Mouse (Mus musculus) hindbrain, embryonic 15.5 days (tissue): ENCODE data around the gene Colgalt2. TPM values are rescaled to one million over a fixed set of nuclear protein-coding genes. Genes with fewer than 3 reads are reported as not detected.

Experiments used
- ATAC-seq: fragments of 200-750 bp; cut with Nextera tagmentation; 2 replicates; pipeline ENCODE4 v1.8.0; 2017; ENCODE audit warnings: low read depth, moderate number of reproducible peaks, moderate TSS enrichment; ENCODE audit not compliant: low FRiP score
- H3K27ac ChIP-seq: fragments of 300-500 bp; sonication (generic); replicated peaks from 2 replicates; pipeline ENCODE4 v1.5.1; 2015; ENCODE audit warnings: mild to moderate bottlenecking, inconsistent platforms
- H3K27me3 ChIP-seq: fragments of 300-500 bp; sonication (generic); 2 replicates; pipeline ENCODE4 v1.6.1; 2015; ENCODE audit warnings: control low read depth, inconsistent platforms
- H3K36me3 ChIP-seq: fragments of 300-500 bp; sonication (generic); 2 replicates; pipeline ENCODE4 v1.6.1; 2015; ENCODE audit warnings: control low read depth, inconsistent platforms
- H3K4me1 ChIP-seq: fragments of 300-500 bp; sonication (generic); replicated peaks from 2 replicates; pipeline ENCODE4 v1.6.1; 2015; ENCODE audit warnings: control low read depth, inconsistent platforms
- H3K4me2 ChIP-seq: fragments of 300-500 bp; sonication (generic); 2 replicates; pipeline ENCODE4 v1.6.1; 2015; ENCODE audit warnings: moderate library complexity, mild to moderate bottlenecking, inconsistent platforms
- H3K4me3 ChIP-seq: fragments of 300-500 bp; sonication (generic); 2 replicates; pipeline ENCODE4 v1.5.1; 2015; ENCODE audit warnings: mild to moderate bottlenecking, inconsistent platforms
- H3K9ac ChIP-seq: fragments of 300-500 bp; sonication (generic); 2 replicates; pipeline ENCODE4 v1.6.1; 2015; ENCODE audit warnings: inconsistent platforms
- H3K9me3 ChIP-seq: fragments of 300-500 bp; sonication (generic); 2 replicates; pipeline ENCODE4 v1.6.1; 2016; ENCODE audit warnings: control low read depth, inconsistent platforms
- WGBS: fragments of 180-500 bp; shearing (Covaris S2); methylation state at CpG from one replicate; pipeline ENCODE4 v1.1.7; 2015; 5-methylcytosine and 5-hydroxymethylcytosine counted together
- polyA plus RNA-seq: library from polyadenylated mRNA; unstranded; fragments of >200 nt; fragmentation: Nextera tagmentation; extraction: Ambion mirVana; gene quantifications from 2 replicates; pipeline ENCODE4 v1.2.1, GENCODE M21; 2015

Colgalt2 gene
- polyA plus RNA-seq, 1 experiment from 2014 or later: 3.7 TPM

GRCm38 (mm10) chr1:152543449-152544159, 144.0 kb downstream of the Colgalt2 start:
- WGBS: 94% methylated on average over 2 of the region's 2 CpGs
- no peak overlapping the region for H3K4me2 ChIP-seq
- no peak overlapping the region for H3K27ac ChIP-seq
- no peak overlapping the region for H3K9ac ChIP-seq
- no peaks in the 10 kb centered on the region for H3K4me1 ChIP-seq
- ATAC-seq: no peak
- no peaks in the 10 kb centered on the region for H3K27me3 ChIP-seq
- H3K36me3 ChIP-seq: no peaks in the 10 kb centered on the region
- H3K9me3 ChIP-seq: no peaks in the 10 kb centered on the region
- no peak overlapping the region for H3K4me3 ChIP-seq

GRCm38 (mm10) chr1:152549061-152549738, 149.6 kb downstream of the Colgalt2 start:
- H3K4me3 ChIP-seq: no peak overlapping the region
- no peak for ATAC-seq
- WGBS: 90% methylated on average over 13 of the region's 13 CpGs

GRCm38 (mm10) chr1:152550544-152550943, 150.9 kb downstream of the Colgalt2 start:
- peaks cover 3% of the 10 kb centered on the region for H3K4me1 ChIP-seq
- H3K4me2 ChIP-seq: no peak overlapping the region
- H3K27me3 ChIP-seq: no peaks in the 10 kb centered on the region
- no peak overlapping the region for H3K4me3 ChIP-seq
- no peak overlapping the region for H3K27ac ChIP-seq
- 0 out of 2 replicates have a peak, but pooled peaks cover 3% of the 10 kb centered on the region for H3K36me3 ChIP-seq
- no peaks in the 10 kb centered on the region for H3K9me3 ChIP-seq
- 87% methylated on average over 2 of the region's 2 CpGs for WGBS
- no peak overlapping the region for H3K9ac ChIP-seq
- no peak for ATAC-seq

More at GRCm38 (mm10) chr1:152549061-152549738, 149.6 kb downstream of the Colgalt2 start:
- H3K27ac ChIP-seq: no peak overlapping the region
- no peak overlapping the region for H3K9ac ChIP-seq
- no peaks in the 10 kb centered on the region for H3K9me3 ChIP-seq
- H3K27me3 ChIP-seq: no peaks in the 10 kb centered on the region
- H3K36me3 ChIP-seq: 0 out of 2 replicates have a peak, but pooled peaks cover 3% of the 10 kb centered on the region
- no peaks in the 10 kb centered on the region for H3K4me1 ChIP-seq
- H3K4me2 ChIP-seq: no peak overlapping the region

GRCm38 (mm10) chr1:152550973-152551372, 151.3 kb downstream of the Colgalt2 start:
- no peak overlapping the region for H3K4me3 ChIP-seq
- H3K36me3 ChIP-seq: 0 out of 2 replicates have a peak, but pooled peaks cover 3% of the 10 kb centered on the region
- no peaks in the 10 kb centered on the region for H3K27me3 ChIP-seq
- no peaks in the 10 kb centered on the region for H3K9me3 ChIP-seq
- H3K4me2 ChIP-seq: no peak overlapping the region
- peaks cover 8% of the 10 kb centered on the region for H3K4me1 ChIP-seq
- no peak for ATAC-seq
- H3K27ac ChIP-seq: no peak overlapping the region
- WGBS: 91% methylated on average over 3 of the region's 3 CpGs
- no peak overlapping the region for H3K9ac ChIP-seq

GRCm38 (mm10) chr1:152553912-152554547, 154.4 kb downstream of the Colgalt2 start:
- H3K4me2 ChIP-seq: no peak overlapping the region
- H3K4me1 ChIP-seq: peaks cover 19% of the 10 kb centered on the region
- no peak overlapping the region for H3K4me3 ChIP-seq
- H3K9ac ChIP-seq: no peak overlapping the region
- 0 out of 2 replicates have a peak, but pooled peaks cover 3% of the 10 kb centered on the region for H3K36me3 ChIP-seq
- no peak for ATAC-seq
- no peaks in the 10 kb centered on the region for H3K27me3 ChIP-seq
- H3K27ac ChIP-seq: no peak overlapping the region
- H3K9me3 ChIP-seq: no peaks in the 10 kb centered on the region
- 84% methylated on average over 15 of the region's 15 CpGs for WGBS

- Histone ChIP-seq H3K4me2 (peak overlapping the region; percentile 27), H3K9me3 (no peaks in the 10 kb centered on the region), H3K4me3 (no peak overlapping the region), H3K27ac (peak overlapping the region; percentile 69), H3K36me3 (0 out of 2 replicates have a peak, but pooled peaks cover 3% of the 10 kb centered on the region), H3K27me3 (no peaks in the 10 kb centered on the region), H3K4me1 (peaks cover 19% of the 10 kb centered on the region), H3K9ac (no peak overlapping the region)
- ATAC-seq: peak; percentile 87
- 16% methylated on average over 7 of the region's 7 CpGs for WGBS
Measured at GRCm38 (mm10) chr1:152555944-152556573, 156.4 kb downstream of the Colgalt2 start.

- H3K9ac ChIP-seq: no peak overlapping the region
- peaks cover 23% of the 10 kb centered on the region for H3K4me1 ChIP-seq
- 32% methylated on average over 14 of the region's 14 CpGs for WGBS
- peak overlapping the region; percentile 27 for H3K4me2 ChIP-seq
- peak; percentile 47 for ATAC-seq
- H3K9me3 ChIP-seq: no peaks in the 10 kb centered on the region
- 0 out of 2 replicates have a peak, but pooled peaks cover 3% of the 10 kb centered on the region for H3K36me3 ChIP-seq
- no peaks in the 10 kb centered on the region for H3K27me3 ChIP-seq
- H3K4me3 ChIP-seq: no peak overlapping the region
- peak overlapping the region; percentile 69 for H3K27ac ChIP-seq
Measured at GRCm38 (mm10) chr1:152556576-152557281, 157.1 kb downstream of the Colgalt2 start.

Other genes starting within 250 kb of the Colgalt2 start
- gene Tsen15, start 13.1 kb upstream of the Colgalt2 start, polyA plus RNA-seq: 39.9 and 43.8 TPM in 2 replicates